Comparison of ENCODE assay signal across 28 mouse cellular contexts in the genomic region with DNA sequence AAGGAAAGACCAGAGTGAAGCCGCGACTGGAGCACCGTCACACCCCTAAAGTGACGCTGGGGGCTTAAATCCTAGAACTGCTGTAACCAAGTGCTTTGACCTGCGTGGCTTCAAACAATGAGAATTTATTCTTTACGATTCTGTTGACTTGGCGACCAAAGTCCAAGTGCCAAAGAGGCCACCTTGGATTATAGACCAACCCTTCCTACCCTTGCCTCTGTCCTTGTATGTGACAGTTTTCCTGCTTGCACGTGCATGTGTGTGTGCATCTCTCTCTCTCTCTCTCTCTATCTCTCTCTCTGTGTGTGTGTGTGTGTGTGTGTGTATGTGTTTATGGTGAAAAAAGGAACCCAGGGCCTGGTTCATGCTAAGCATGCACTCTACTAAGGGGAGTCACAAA. TPM values are rescaled to one million over a fixed set of nuclear protein-coding genes. Genes with fewer than 3 reads are reported as not detected.
"Had no signal": no experiment of that assay in that cellular context is flagged by ENCODE, and none has a peak within 500 bp of the region (broad histone marks: within the 10 kb centered on the region; RNA-seq: fewer than 3 reads in every experiment).

No protein-coding gene starts in this region.

- H3K4me3 ChIP-seq: embryonic facial prominence, embryonic 10.5 days; embryonic facial prominence, embryonic 12.5 days; embryonic facial prominence, embryonic 13.5 days; embryonic facial prominence, embryonic 15.5 days; erythroblast, embryonic 14.5 days; forebrain, embryonic 10.5 days; forebrain, embryonic 12.5 days; forebrain, embryonic 13.5 days; forebrain, embryonic 15.5 days; gastrocnemius, adult 2 months had no signal

- H3K4me2 ChIP-seq: embryonic facial prominence, embryonic 12.5 days; embryonic facial prominence, embryonic 13.5 days; embryonic facial prominence, embryonic 15.5 days; forebrain, embryonic 12.5 days; forebrain, embryonic 13.5 days; forebrain, embryonic 15.5 days had no signal

- H3K27me3 ChIP-seq: embryonic facial prominence, embryonic 12.5 days; embryonic facial prominence, embryonic 13.5 days; embryonic facial prominence, embryonic 15.5 days; forebrain, embryonic 12.5 days; forebrain, embryonic 13.5 days; forebrain, embryonic 15.5 days had no signal

- H3K4me1 ChIP-seq: embryonic facial prominence, embryonic 10.5 days; embryonic facial prominence, embryonic 12.5 days; embryonic facial prominence, embryonic 13.5 days; embryonic facial prominence, embryonic 15.5 days; forebrain, embryonic 10.5 days; forebrain, embryonic 12.5 days; forebrain, embryonic 13.5 days; forebrain, embryonic 15.5 days had no signal

- ATAC-seq: forebrain, embryonic 13.5 days; forebrain, embryonic 14.5 days; forebrain, embryonic 15.5 days; forebrain, embryonic 16.5 days; forebrain, postnatal 0 days had no signal

- DNase-seq: cerebellum, adult 2 months; cerebellum, adult 8-10 months; cerebellum, adult 9-10 months; cerebellum, adult 9-11 months; cerebellum, postnatal 10 days; cerebellum, postnatal 14 days; cerebellum, postnatal 25 days; cerebellum, postnatal 36 days; embryo, embryonic 11 days; forebrain, postnatal 0 days; gastrocnemius, adult 2 months; gastrocnemius, postnatal 10 days; gastrocnemius, postnatal 14 days; gastrocnemius, postnatal 25 days; gastrocnemius, postnatal 36 days; heart, adult 11 months; heart, adult 18-20 months had no signal

- H3K36me3 ChIP-seq: embryonic facial prominence, embryonic 10.5 days; embryonic facial prominence, embryonic 12.5 days; embryonic facial prominence, embryonic 13.5 days; embryonic facial prominence, embryonic 15.5 days; forebrain, embryonic 10.5 days; forebrain, embryonic 12.5 days; forebrain, embryonic 15.5 days had no signal

- H3K27ac ChIP-seq: embryonic facial prominence, embryonic 10.5 days; embryonic facial prominence, embryonic 12.5 days; embryonic facial prominence, embryonic 13.5 days; embryonic facial prominence, embryonic 15.5 days; forebrain, embryonic 10.5 days; forebrain, embryonic 12.5 days; forebrain, embryonic 13.5 days; forebrain, embryonic 15.5 days; gastrocnemius, adult 2 months had no signal

- H3K9ac ChIP-seq: embryonic facial prominence, embryonic 12.5 days; embryonic facial prominence, embryonic 13.5 days; embryonic facial prominence, embryonic 15.5 days; forebrain, embryonic 12.5 days; forebrain, embryonic 13.5 days; forebrain, embryonic 15.5 days; forebrain, postnatal 0 days had no signal

- H3K9me3 ChIP-seq: embryonic facial prominence, embryonic 15.5 days; forebrain, embryonic 15.5 days had no signal

RNA-seq across cellular contexts. Expression of a gene that starts 19.3 kb away (rescaled TPM):
- polyA plus RNA-seq: erythroblast, embryonic 14.5 days had no signal
